Mouse (Mus musculus) CD8-positive naive resting alpha-beta T cell, adult 2 months (primary cell): Measurements from ENCODE around the gene Spns1.
"Not testable (repeated sequence)": the region's sequence is repeated elsewhere in the genome, so short reads cannot be mapped to it uniquely, and the experiment has no call there.

ENCODE experiments used
- DNase-seq, 2 experiments: peaks; one replicate each; pipeline ENCODE4 v3.0.0; 2022; ENCODE audit warnings: low read depth in 2 of 2, low spot score in 2 of 2

The Spns1 gene

DNA sequence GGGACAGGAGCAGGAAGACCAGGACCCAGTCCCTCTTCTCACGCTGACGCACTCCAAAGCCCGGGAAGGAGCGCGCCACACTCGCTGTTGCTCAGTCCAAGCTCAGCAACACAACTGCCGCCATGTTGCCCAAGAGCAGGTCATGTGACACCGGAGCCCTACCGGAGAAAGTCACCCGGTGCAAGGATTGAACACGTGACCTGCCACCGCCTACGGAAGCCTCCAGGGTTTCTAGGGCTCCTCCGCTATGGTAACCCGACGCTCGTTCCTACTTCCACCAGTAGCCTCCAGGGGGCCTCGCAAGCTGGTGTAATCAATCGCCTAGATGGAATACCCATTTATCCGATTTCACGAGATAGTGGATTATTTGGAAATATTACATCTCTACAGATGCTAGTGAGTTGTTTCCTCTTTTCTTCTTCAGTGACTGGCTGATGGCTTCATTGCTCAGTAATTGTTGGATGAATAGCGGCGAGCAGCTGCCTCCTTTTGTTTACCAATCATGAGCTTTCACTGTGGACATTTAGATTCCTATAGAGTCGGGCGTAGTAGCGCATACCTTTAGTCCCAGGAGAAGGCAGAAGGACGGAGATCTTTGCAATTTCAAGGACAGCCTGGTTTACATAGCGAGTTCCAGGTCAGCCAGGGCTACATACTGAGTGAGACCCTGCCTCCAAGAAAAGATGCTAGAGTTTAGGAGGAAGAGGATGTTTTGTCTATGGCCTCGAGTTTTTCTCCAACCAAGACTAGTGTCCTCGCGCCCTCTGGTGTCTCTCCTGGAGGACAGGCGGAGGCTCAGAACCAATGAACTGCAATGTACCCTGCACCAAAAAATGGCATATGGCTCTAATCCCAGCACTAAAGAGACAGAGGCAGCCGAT is at the start of gene Spns1:
TSS of gene Spns1 (minus strand) at position 173 of the 881 bp plus-strand sequence.
- peak; percentile 91 to 93 for DNase-seq

DNA sequence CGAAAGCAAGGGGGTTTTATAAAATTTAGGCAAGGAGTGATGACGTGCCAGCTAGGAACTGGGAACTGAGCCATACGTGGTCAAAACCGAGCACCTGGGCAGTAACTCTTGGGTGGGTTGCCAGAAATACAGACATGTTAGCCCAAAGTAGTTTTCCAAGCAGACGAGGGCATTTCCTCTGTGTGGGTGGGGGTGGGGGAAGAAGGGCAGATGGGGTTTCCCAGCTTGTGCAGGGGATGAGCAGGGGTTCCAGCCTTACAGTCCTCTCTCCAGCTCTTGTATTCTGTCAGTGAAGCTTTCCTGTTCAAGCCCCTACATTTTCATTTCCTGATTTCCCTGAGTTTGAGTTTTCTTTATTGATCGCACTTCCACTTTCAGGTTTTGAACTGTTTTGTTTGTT is 46.9 kb upstream of the Spns1 start:
- no peak for DNase-seq

GRCm38 (mm10) chr7:126421756-126422155 is 44.5 kb upstream of the Spns1 start:
- DNase-seq = peak in 1 of 2 experiments; percentile 6

DNA sequence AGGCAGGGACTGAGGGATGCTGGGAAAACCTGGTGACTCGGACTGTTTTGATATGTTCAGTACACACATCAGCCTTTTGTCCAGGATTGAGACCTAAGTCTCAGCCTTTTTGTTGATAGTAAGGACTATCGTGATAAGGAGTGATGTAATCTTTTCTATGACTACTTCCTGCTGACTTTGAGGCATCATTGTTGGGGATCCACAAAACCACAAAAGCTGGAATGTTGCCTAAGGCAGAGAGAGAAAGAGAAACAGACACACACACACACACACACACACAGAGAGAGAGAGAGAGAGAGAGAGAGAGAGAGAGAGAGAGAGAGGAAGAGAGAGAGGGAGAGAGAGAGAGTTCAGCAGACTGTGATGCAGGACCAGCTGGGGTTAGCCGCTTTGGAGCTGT is 41.2 kb upstream of the Spns1 start:
- DNase-seq = no peak

DNA sequence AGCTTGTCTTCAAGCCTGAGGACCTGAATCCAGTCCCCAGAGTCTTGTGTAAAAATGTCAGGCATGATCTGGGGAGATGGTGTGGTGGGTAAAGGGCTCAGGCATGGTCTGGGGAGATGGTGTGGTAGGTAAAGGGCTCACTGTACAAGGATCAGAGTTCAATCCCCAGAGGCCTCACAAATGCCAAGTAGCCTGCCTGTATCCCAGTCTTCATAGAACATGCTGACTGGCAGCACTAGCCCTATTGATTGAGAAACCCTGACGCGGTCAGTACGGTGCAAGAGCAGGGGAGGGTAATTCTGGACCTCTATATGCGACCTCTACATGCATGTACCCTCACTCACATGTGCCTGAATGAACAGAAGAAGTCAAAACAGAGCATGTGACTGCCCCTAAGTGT is 40.4 kb upstream of the Spns1 start:
- no peak for DNase-seq

DNA sequence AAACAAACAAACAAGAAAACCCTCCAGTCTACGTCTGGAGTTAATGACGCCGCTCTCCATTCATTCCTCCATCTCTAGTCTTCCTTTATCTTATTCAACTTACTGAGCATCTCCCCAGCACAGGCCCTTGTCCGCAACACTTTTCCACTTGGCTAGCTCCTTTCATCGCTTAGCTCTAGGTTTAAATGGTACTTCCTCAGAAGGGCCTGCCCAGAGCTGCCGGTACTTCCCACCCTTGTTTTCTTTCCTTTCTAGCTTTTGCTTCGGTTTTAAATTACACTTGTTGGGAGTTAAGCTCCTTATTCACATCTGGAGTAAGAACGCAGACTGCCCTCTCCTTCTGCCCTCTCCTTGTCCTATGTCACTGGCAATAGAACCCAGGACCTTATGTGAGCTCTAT is 39.8 kb upstream of the Spns1 start:
- no peak for DNase-seq

DNA sequence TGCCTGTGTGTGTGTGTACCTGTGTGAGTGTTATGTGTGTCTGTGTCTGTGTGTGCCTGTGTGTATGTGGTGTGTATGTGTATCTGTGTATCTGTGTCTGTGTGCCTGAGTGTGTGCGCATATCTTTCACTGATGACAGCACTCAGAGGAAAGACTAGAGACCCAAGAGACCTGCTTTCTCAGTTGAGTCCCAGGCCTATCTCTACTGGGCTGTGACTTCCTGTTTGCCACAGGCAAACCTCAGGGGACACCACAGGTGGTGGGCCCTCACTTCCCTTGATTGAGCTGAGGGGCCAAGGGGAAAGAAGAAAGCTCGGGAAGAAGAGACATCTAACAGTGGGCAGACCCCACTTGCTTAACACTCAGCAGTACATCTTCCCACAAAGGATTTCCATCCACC is 39.4 kb upstream of the Spns1 start:
- DNase-seq = peak in 1 of 2 experiments; percentile 20

- DNase-seq = no peak
Observed at GRCm38 (mm10) chr7:126414725-126415124, 37.5 kb upstream of the Spns1 start, which contains the start of gene Cd19. TSS of gene Cd19 (minus strand) at chr7:126414889.

GRCm38 (mm10) chr7:126411061-126411460 is 33.8 kb upstream of the Spns1 start:
- no peak for DNase-seq

GRCm38 (mm10) chr7:126408686-126409085 is 31.4 kb upstream of the Spns1 start:
- no peak for DNase-seq

GRCm38 (mm10) chr7:126402518-126402917 is 25.3 kb upstream of the Spns1 start:
- not testable (repeated sequence) for DNase-seq

GRCm38 (mm10) chr7:126399548-126399947 is 22.3 kb upstream of the Spns1 start:
- DNase-seq = peak; percentile 82 to 91

DNA sequence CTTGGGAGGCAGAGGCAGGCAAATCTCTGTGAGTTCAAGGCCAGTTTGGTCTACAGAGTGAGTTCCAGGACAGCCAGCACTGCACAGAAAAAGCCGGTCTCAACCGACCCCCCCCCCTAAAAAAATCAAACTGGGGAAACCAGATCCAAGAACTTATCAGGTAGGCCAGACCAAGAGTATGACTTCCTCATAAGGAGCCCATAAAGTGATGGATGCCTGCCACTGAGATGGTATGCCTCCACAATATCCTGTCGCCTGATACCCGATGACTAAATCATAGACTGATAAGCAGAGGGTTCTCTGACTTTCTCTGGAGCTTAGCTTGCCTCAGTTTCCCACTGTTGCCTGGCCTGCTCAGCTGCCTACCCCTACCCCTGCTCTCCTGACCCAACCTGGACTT is 20.6 kb upstream of the Spns1 start:
- DNase-seq = no peak

- DNase-seq = no peak
Observed at GRCm38 (mm10) chr7:126397221-126397620, 20.0 kb upstream of the Spns1 start.

- peak; percentile 87 to 92 for DNase-seq
Observed at GRCm38 (mm10) chr7:126396298-126397119, 19.3 kb upstream of the Spns1 start, which contains the start of gene Nfatc2ip. TSS of gene Nfatc2ip (minus strand) at chr7:126396737.

DNA sequence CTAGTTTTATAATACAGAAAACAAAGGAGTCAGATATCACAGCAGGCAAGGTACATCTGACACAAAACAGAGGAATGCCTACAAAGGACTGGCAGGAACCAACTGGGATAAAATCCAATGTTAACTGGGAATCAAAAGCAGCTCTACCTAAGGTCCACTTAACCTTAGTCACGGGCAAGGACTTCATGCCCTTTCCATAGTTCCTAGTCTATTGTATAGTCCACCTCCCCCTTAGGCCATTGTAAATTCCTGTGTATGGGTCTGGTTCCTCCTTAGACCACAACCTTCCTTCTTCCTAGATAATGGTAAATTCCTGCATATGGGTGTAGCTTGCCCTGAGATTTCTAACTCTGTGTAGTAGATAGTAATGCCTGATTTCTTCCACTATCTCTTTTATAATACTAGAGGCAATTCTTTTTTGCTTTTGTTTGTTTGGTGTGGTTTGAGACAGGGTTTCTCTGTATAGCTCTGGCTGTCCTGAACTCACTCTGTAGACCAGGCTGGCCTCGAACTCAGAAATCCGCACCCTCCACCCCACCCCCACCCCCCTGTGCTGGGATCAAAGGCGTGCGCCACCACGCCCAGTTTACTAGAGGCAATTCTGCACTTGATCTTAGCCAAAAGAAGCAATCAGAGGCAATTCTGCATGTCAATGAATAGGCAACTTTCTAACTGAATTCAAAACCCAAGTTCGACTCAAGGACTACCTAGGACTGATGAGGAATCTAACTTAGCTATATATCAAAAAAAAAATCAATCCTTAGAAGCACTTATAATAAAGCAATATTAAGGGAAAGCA is 15.0 kb upstream of the Spns1 start:
- DNase-seq = not testable (repeated sequence)

DNA sequence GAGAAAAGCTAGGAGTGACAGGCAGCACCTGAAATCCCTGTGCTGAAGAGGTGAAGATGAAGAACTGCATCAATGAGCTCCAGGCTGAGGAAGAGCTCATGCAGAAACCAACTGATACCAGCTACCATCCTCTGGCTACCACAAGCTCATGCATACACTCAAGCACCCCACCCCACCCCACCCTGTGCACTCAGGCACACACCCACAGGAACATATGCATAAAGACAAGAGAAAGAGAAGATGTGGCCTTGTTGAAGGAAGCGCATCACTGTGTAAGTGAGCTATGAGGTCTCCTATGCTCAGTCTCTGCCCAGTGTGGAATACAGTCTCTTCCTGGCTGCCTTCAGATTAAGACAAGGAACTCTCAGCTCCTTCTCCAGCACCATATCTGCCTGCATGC is 10.9 kb upstream of the Spns1 start:
- DNase-seq = no peak

- DNase-seq = no peak
Observed at GRCm38 (mm10) chr7:126383565-126383964, 6.3 kb upstream of the Spns1 start.

DNA sequence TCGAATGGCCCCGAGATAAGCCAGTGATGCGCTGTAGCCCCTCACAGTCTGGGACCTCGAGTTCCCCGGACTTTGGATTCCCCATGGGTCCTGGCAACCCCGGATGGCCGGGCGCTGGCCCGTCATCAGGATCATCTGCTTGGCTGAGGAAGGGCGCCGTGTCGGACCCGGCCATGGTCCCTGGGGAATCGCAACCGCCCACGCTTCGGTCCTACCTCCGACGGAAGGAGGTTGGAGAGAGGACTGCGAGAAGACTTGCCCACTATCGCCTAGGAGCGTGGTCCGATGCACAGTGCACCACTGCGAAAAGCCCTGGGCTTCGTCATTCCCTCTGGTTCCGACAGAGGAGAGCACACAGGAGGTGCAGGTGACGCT is 360 bp downstream of the Spns1 start:
- DNase-seq = no peak

DNA sequence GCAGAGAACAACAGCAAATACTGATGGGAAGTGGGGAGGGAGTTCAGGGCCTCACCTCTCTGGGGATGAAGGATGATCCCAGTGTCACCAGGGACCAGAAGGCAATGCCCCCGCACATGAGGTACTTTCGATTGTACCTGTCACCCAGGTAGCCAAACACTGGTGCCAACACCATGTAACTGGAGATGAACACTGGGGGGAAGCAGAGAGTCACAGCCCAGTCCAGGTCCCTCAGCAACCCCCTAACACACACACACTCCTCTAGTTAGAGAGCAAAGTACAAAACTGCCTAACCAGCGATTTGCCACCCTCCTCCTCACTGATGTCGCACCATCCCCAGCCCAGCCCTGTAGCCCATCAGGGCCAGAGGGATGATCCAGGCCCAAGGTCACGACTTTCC is 2.2 kb downstream of the Spns1 start:
- DNase-seq = no peak

GRCm38 (mm10) chr7:126374526-126374925 is 2.7 kb downstream of the Spns1 start:
- no peak for DNase-seq
